Mouse (Mus musculus): ENCODE measurements around the gene Acat3. TPM values are rescaled to one million over a fixed set of nuclear protein-coding genes. Genes with fewer than 3 reads are reported as not detected.
A peak's percentile ranks its signal among the peaks of the same experiment; 100 is the strongest.
"Not testable (repeated sequence)": the region's sequence is repeated elsewhere in the genome, so short reads cannot be mapped to it uniquely, and the experiment has no call there.

Acat3 gene
- 1 to 10 TPM; 4.1 to 6.6 TPM for total RNA-seq (2021)
- long read RNA-seq, experiment 1, partial matches to known transcripts = 0 of 3 reads
- long read RNA-seq, experiment 1, other reads (novel, unspliced or antisense) = 3 of 3 reads
- long read RNA-seq, experiment 2, partial matches to known transcripts = 0 of 4 reads
- long read RNA-seq, experiment 2, other reads (novel, unspliced or antisense) = 4 of 4 reads

DNA sequence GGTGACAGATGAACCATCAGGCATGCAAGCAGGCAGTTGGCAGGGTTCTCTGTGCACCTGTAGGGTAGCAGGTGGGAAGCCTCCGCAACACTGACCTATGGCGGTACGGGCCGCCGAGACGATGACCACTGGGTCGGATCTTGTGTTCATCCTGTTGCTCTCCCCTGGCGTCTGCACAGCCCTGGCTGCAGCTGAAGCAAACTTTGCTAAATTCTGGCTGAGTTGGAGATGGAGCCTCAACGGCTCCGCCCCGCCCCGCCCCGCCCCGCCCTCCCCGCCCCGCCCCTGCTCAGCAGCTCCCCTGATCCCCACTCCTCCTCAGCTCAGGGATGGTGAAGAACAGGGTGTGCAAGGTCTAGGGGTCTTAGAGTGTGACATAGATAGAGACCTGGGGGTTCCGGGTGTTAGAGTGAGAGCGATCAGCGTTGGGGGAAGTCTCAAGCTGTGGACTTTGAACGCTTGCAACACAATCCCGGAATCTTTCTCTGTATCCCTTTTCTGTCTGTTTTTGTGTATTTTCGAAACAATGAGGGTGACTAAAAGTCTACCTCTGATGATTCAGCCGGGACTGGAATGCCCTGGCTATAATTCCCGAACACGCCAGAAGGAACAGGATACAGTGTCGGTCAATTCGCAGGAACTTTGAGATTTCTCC, at the start of gene Acat3:
TSS of gene Acat3 (minus strand) at position 450 of the 655 bp plus-strand sequence.
- DNase-seq (ENCODE audit: low spot score in 2 of 2) = no peak
- peak within 1 kb of the TSS; percentile 56; the same call in 1 of the 2 replicates for H3K27ac ChIP-seq
- peak within 1 kb of the TSS; percentile 38 for H3K4me3 ChIP-seq
- TF ChIP-seq CTCF (conservative IDR thresholded peaks at IDR 0.05) = no peak

DNA sequence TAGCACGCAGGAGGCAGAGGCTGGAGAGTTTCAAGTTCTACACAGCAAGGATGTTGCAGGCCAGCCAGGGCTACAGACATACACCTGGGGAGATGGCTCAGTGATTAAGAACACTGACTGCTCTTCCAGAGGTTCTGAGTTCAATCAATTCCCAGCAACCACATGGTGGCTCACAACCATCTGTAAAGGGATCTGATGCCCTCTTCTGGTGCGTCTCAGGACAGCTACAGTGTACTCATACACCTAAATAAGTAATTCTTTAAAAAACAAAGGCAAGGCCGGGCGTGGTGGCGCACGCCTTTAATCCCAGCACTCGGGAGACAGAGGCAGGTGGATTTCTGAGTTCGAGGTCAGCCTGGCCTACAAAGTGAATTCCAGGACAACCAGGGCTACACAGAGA, 47.7 kb upstream of the Acat3 start:
- DNase-seq (ENCODE audit: low spot score in 2 of 2); H3K4me3 ChIP-seq; H3K27ac ChIP-seq: not testable (repeated sequence)
- TF ChIP-seq CTCF (conservative IDR thresholded peaks at IDR 0.05) = peak; percentile 60

DNA sequence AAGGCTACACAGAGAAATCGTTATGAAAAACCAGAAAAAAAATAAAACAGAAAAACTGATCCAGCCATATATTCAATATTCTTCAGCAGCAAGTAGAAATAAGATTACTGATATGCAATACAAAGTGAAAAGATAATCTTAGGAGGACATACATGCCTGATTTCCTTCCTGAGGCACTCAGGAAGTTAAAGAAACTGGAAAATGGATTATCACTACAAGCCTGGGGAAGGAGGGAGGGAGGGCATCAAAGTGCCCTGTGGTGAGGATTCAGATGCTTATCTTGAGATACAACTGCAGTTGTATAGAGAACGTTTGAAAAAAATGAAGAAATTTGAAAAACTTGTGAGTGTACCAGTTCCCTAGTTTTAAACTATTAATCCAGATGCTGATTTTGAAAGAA, 43.6 kb upstream of the Acat3 start:
- TF ChIP-seq CTCF (conservative IDR thresholded peaks at IDR 0.05) = no peak
- DNase-seq (ENCODE audit: low spot score in 2 of 2) = no peak
- no peak overlapping the region for H3K4me3 ChIP-seq
- H3K27ac ChIP-seq = no peak overlapping the region

DNA sequence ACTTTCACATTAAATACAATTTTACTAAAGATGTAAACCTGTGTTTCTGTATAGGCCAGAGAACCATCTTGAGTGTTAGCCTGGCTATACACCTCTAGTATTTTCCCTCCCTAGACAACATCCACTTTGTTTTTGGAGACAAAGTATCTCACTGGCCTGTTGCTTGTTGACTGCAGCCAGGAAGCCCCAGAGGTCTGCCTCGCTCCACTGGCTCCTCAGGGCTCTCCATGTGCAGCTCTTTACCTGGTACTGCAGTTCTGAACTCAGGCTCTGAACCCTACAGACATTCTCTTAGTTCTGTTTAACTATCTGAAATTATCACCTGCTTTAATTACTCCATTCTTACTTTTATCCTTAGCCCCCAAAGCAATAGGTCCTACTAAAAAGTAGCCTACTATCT, 38.1 kb upstream of the Acat3 start:
- no peak for TF ChIP-seq CTCF (conservative IDR thresholded peaks at IDR 0.05)
- Histone ChIP-seq H3K4me3 (no peak overlapping the region), H3K27ac (no peak overlapping the region)
- DNase-seq (ENCODE audit: low spot score in 2 of 2) = no peak

DNA sequence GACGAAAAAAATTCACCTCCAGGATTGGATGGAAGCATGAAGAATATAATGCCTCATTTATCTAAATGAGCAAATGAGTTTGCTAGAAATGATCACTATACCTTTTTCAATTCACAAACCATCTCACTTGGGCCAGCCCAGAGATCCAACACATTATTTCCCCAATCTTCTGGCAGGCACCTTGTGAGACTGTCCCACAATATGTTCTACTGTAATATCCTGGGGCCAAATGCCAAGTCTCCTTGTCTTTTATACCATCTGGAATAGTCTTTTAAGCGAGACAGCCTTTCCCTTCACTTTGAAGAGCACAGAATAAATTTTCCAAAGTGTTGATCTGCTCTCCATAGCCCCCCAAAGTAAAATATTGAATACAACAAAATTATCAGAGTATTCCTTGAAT, 33.5 kb upstream of the Acat3 start:
- TF ChIP-seq CTCF (conservative IDR thresholded peaks at IDR 0.05) = no peak
- DNase-seq (ENCODE audit: low spot score in 2 of 2) = no peak
- no peak overlapping the region for H3K4me3 ChIP-seq
- H3K27ac ChIP-seq = no peak overlapping the region

DNA sequence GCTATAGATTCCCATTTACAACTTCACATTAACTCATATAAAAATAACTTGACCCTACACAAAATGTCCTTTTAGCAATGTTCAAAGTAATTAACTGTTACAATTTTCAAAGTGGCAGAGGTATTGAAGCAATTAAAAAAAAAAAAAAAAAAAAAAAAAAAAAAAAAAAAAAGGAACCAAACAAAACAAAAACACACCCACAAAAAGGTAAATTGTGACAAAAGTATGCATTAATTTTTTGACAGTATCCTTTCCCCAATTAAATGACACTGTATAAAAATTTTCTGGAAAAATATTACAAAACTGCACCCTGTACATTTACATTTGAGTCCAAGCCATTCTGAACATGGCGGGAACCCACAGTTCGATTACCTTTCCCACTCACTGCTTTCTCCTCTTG, 26.8 kb upstream of the Acat3 start:
- DNase-seq (ENCODE audit: low spot score in 2 of 2) = no peak
- Histone ChIP-seq H3K27ac (no peak overlapping the region), H3K4me3 (no peak overlapping the region)
- no peak for TF ChIP-seq CTCF (conservative IDR thresholded peaks at IDR 0.05)

DNA sequence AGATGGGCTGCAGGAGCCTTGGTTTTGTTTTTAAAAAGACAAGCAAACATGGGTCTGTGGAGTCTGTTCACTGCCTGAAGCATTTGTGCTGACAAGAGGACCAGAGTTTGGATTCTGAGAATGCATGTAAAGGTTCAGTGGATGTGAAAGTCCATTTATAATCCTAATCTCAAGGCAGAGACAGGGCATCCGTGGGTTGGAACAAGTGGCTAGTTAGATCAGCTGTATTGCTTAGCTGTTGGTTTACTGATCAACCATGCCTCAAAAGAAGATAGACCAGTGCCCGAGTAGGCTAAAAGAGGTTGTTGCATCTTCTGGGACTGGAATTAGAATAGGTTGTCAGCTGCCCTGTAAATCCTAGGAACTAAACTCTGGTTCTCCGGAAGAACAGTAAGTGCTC, 23.1 kb upstream of the Acat3 start:
- Histone ChIP-seq H3K27ac (no peak overlapping the region), H3K4me3 (no peak overlapping the region)
- no peak for DNase-seq (ENCODE audit: low spot score in 2 of 2)
- no peak for TF ChIP-seq CTCF (conservative IDR thresholded peaks at IDR 0.05)

DNA sequence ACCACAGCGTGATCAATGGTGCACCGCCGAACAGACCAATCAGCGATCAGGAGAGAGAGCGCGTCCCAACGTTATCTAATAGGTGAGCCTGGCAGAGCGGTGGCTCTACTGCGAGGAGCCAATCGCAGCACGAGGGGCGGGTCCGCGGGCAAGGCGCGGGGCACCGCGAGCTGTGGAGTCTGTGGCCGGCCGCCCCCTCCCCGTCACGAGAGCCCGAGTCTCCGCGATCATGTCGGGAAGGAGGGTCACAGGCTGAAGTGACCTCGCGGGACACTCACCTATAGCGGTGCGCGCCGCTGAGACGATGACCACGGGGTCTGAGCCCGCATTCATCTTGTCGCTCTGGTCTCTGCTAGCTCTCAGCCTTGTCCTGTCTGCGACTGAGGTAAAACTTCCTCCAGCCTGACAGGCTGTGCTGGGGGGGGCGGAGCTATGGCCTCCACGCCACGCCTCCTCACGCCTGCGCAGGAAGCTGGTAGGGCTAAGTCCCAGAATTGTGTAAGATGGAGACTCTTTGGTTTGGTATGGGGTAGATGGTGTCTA, 20.0 kb upstream of the Acat3 start, which contains the start of gene Acat2:
TSS of gene Acat2 (minus strand) at position 417 of the 543 bp plus-strand sequence.
- TF ChIP-seq CTCF (conservative IDR thresholded peaks at IDR 0.05) = no peak
- DNase-seq (ENCODE audit: low spot score in 2 of 2) = peak; percentile 92 to 94
- Histone ChIP-seq H3K4me3 (peak within 1 kb of the TSS; percentile 87), H3K27ac (peak within 1 kb of the TSS; percentile 91)

DNA sequence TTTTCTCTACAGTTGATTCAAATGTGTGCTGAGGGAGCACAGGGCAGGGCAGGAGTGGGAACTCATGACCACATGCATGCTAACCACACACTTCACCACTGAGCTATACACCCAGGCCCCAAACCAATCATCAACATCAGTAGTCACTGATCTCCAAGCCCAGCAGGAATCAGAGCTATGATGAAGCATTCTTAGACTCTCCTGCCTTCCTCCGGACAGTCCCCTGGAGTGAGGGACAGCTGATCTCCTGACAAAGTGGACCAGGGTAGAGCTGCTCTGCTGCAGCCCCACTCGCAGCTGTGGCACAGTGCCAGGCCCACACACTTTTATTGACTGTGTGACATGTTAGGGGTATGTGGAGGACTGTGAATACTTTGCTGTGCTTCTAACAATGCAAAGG, 19.0 kb upstream of the Acat3 start:
- not testable (repeated sequence) for DNase-seq (ENCODE audit: low spot score in 2 of 2); H3K27ac ChIP-seq; H3K4me3 ChIP-seq

DNA sequence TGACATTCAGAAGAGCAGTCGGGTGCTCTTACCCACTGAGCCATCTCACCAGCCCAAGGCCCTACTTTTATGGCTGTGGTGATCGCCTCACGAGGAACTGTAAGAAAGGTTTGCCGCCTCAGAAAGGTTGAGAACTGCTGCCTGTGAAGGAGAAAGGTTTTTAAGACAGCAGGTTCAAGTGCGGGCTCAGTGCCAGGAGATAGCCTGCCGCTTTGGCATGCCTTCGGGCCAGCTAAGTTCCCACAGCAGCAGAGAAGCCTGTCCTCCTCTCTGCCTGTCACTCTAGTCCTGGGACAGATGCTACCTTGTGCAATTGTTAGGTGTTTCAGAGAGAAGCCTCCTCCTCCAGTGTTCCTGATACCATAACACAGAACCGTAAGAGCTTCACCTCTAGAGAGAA, 16.3 kb upstream of the Acat3 start:
- no peak for DNase-seq (ENCODE audit: low spot score in 2 of 2)
- H3K27ac ChIP-seq = no peak overlapping the region
- H3K4me3 ChIP-seq = no peak overlapping the region
- TF ChIP-seq CTCF (conservative IDR thresholded peaks at IDR 0.05) = no peak

DNA sequence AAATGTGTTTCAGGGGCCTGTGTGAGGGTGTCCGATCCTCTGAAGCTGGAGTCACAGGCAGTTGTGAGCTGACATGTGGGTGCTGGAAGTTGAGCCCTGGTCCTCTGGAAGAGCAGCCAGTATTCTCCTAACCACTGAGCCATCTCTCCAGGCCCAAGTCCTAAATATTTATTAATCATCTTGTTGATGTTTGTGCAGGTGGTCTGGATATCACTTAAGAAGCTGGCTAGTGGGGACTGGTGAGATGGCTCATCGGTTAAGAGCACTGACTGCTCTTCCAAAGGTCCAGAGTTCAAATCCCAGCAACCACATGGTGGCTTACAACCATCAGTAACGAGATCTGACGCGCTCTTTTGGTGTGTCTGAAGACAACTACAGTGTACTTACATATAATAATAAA, 9.3 kb upstream of the Acat3 start:
- Histone ChIP-seq H3K27ac (no peak overlapping the region), H3K4me3 (no peak overlapping the region)
- DNase-seq (ENCODE audit: low spot score in 2 of 2) = no peak
- no peak for TF ChIP-seq CTCF (conservative IDR thresholded peaks at IDR 0.05)

DNA sequence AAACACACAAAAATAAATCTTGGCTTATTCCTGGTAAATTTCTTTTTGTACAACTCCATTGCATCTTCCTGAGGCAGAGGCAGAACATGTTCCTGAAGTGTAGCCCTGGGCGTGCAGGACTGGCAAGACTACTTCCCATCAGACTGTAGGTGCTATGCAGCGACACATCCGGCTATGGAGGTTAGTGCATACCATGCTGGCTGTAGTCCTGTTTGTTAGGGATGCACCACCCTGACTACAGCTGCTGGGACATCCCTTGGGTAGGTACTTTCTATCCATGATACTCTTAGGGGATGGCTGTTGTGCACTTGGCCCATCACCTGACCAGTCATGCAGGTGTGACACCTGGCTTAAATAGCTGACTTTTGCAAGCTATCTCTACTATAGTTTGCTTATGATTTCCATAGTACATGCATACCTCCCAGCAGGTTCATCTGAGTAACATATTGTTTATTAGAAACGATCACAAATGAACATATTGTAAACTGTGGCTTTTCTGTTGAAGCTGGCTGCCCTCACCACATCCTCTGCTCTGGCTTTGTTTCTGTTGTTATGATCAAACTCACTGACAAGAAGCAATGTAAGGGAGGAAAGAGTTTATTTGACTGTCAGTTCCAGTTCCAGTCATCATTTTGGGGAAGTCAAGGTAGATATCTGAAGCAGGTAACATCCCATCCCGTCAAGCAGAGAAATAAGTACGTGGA, 2.2 kb upstream of the Acat3 start:
- DNase-seq (ENCODE audit: low spot score in 2 of 2) = no peak
- no peak for TF ChIP-seq CTCF (conservative IDR thresholded peaks at IDR 0.05)

DNA sequence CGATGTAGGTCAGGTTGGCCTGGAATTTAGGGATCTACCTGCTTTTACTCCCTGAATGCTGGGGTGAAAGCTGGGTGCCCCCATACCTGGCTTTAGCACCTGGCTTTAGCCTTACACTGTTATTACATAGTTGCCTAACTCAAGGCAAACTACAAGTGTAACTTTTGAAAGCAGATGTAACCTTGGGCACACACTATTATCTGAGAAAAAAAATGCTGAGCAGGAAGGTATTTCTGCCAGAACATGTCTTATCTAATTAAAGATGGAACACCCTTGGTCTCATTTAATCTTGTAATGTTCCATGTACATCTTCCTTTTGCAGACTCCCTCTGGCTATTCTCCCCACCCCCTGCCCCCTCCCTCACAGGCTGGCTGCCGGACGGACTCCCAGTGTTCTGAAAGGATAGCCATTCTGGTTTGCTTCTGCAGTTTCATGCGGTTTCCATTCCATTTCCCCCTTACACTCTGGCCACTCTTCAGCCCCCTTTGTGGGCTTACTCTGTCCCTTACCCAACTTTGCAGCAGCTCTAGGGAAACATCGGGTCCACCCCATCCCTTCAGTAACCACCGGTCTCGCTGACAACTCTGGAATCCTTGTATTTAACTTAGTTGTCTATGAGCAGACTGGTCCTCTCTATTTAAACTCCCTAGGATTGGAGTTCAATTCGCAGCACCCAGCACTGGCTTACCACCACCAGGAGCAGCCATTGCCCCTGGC, 1.3 kb upstream of the Acat3 start:
- no peak overlapping the region for H3K27ac ChIP-seq
- TF ChIP-seq CTCF (conservative IDR thresholded peaks at IDR 0.05) = no peak
- no peak for DNase-seq (ENCODE audit: low spot score in 2 of 2)
- H3K4me3 ChIP-seq = no peak overlapping the region

More for the DNA sequence above, 2.2 kb upstream of the Acat3 start:
- Histone ChIP-seq H3K4me3 (no peak overlapping the region), H3K27ac (no peak overlapping the region)

DNA sequence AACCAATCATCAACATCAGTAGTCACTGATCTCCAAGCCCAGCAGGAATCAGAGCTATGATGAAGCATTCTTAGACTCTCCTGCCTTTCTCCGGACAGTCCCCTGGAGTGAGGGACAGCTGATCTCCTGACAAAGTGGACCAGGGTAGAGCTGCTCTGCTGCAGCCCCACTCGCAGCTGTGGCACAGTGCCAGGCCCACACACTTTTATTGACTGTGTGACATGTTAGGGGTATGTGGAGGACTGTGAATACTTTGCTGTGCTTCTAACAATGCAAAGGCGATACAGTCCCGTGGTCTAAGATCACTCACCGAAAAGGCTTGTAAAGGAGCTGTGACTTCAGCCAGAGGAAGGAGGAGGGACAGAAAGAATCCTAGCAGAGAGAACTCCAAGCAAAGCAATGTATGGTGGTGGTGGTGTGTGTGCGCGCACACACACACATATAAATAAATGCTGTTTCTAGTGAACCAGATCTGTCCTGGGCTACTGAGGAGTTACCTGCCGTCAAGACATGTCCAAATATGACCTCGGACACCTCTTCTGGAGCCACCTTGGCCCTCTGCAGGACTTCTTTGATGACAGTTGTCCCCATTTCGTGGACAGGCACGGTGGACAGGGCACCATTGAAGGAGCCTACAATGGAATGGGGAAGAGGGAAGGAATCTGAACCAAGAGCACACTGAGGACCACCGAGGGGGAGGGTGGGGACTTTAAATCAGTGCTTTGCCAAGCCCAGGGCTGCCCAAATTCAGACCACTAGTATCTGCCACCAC, 837 bp downstream of the Acat3 start:
- H3K4me3 ChIP-seq = peak overlapping the region; percentile 38

More for the DNA sequence above, 837 bp downstream of the Acat3 start:
- H3K27ac ChIP-seq = peak overlapping the region; percentile 56; the same call in 1 of the 2 replicates
- DNase-seq (ENCODE audit: low spot score in 2 of 2) = not testable (repeated sequence)
